Comparison of ENCODE assay signal across 24 mouse cellular contexts in the genomic region with DNA sequence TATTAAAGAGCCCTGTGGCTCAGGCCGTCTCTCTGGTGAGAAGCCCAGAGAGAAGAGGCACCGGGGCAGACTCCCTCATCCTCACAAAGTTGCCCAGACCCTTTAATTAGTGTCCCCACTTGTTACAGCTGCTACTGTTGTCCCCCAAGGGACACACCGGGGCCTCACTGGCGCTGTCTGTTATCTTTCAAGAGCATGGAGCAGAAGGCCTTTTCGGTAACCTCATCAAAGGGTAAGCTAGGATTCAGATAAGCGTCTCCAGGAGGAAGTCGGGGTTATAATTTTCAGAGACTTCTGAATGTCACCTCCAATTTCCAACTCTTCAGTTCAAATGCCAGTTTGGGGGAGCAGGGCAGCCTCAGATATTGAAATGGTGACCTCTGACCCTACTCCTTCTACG.
DNase-seq lines count a peak whose midpoint lies in the region; ATAC-seq and TF ChIP-seq lines count a peak whose summit lies in the region.
"Had no signal": no experiment of that assay in that cellular context is flagged by ENCODE, and none has a peak within 500 bp of the region (broad histone marks: within the 10 kb centered on the region; RNA-seq: fewer than 3 reads in every experiment).

No protein-coding gene starts in this region.

- H3K4me1 ChIP-seq in heart, embryonic 11.5 days (ENCODE audit: control insufficient read depth, insufficient read depth, low read length): no peaks in the 10 kb centered on the region
- peaks cover 15 to 30% of the 10 kb centered on the region in 2 experiments for H3K4me1 ChIP-seq in MEL (ENCODE audit: control insufficient read depth in 1 of 2, insufficient read depth in 2 of 2, low read length in 2 of 2)
- peaks cover 39% of the 10 kb centered on the region for H3K4me1 ChIP-seq in liver, embryonic 12.5 days
- no peaks in the 10 kb centered on the region for H3K4me1 ChIP-seq in hindbrain, embryonic 11.5 days (replicated peaks; ENCODE audit: control insufficient read depth, insufficient read depth, low read length)
- H3K4me1 ChIP-seq: forebrain, embryonic 12.5 days; hindbrain, embryonic 13.5 days; lung, embryonic 15.5 days; megakaryocyte, embryonic 14.5 days; midbrain, embryonic 15.5 days; neural tube, embryonic 13.5 days had no signal

- H3K9me3 ChIP-seq in heart, embryonic 11.5 days (replicated peaks; ENCODE audit: control insufficient read depth, low read length): no peaks in the 10 kb centered on the region
- no peaks in the 10 kb centered on the region for H3K9me3 ChIP-seq in MEL (replicated peaks; ENCODE audit: insufficient read depth, low read length)
- no peaks in the 10 kb centered on the region for H3K9me3 ChIP-seq in liver, embryonic 12.5 days (replicated peaks)
- H3K9me3 ChIP-seq in hindbrain, embryonic 11.5 days (ENCODE audit: control insufficient read depth, low read length): no peaks in the 10 kb centered on the region
- H3K9me3 ChIP-seq: forebrain, embryonic 12.5 days; hindbrain, embryonic 13.5 days; lung, embryonic 15.5 days; midbrain, embryonic 15.5 days; neural tube, embryonic 13.5 days had no signal

- H3K4me3 ChIP-seq in heart, embryonic 11.5 days (ENCODE audit: low read depth, low read length): no peak overlapping the region
- H3K4me3 ChIP-seq in MEL (ENCODE audit: control insufficient read depth in 1 of 2, insufficient read depth in 1 of 2, low read depth in 2 of 2, low read length in 2 of 2): peak overlapping the region; percentile 6 to 46
- H3K4me3 ChIP-seq in liver, embryonic 12.5 days: 0 out of 2 replicates have a peak overlapping the region, but pooled peaks have one; percentile 19
- H3K4me3 ChIP-seq in hindbrain, embryonic 11.5 days (ENCODE audit: low read depth, low read length): no peak overlapping the region
- H3K4me3 ChIP-seq: forebrain, embryonic 12.5 days; hindbrain, embryonic 13.5 days; lung, embryonic 15.5 days; megakaryocyte, embryonic 14.5 days; midbrain, embryonic 15.5 days; myocyte; neural tube, embryonic 13.5 days had no signal

- peak; percentile 75 for ATAC-seq in heart, embryonic 11.5 days (replicated peaks; ENCODE audit: insufficient number of reproducible peaks, low FRiP score, low TSS enrichment)
- ATAC-seq in liver, embryonic 12.5 days: peak; percentile 94
- ATAC-seq in hindbrain, embryonic 11.5 days (ENCODE audit: low FRiP score): no peak
- ATAC-seq: midbrain, embryonic 15.5 days had no signal

- no peak overlapping the region for H3K9ac ChIP-seq in heart, embryonic 11.5 days (ENCODE audit: low read depth, low read length)
- H3K9ac ChIP-seq in MEL (ENCODE audit: control insufficient read depth, low read depth, low read length, poor library complexity, severe bottlenecking): peak overlapping the region; percentile 23; the same call in 1 of the 2 replicates
- H3K9ac ChIP-seq in liver, embryonic 12.5 days: 0 out of 2 replicates have a peak overlapping the region, but pooled peaks have one; percentile 25
- no peak overlapping the region for H3K9ac ChIP-seq in hindbrain, embryonic 11.5 days (ENCODE audit: low read depth, low read length)
- H3K9ac ChIP-seq: forebrain, embryonic 12.5 days; hindbrain, embryonic 13.5 days; lung, embryonic 15.5 days; midbrain, embryonic 15.5 days; neural tube, embryonic 13.5 days had no signal

- TF ChIP-seq EP300 in MEL (IDR thresholded peaks at IDR 0.05; ENCODE audit: low read depth in 1 of 2, low read length in 2 of 2): peak; percentile 89 to 90

- H3K27me3 ChIP-seq in heart, embryonic 11.5 days (ENCODE audit: control insufficient read depth, insufficient read depth, low read length): no peaks in the 10 kb centered on the region
- H3K27me3 ChIP-seq in MEL (ENCODE audit: control insufficient read depth in 1 of 2, insufficient read depth in 2 of 2, low read length in 2 of 2): no peaks in the 10 kb centered on the region
- H3K27me3 ChIP-seq in liver, embryonic 12.5 days (replicated peaks): no peaks in the 10 kb centered on the region
- H3K27me3 ChIP-seq in hindbrain, embryonic 11.5 days (ENCODE audit: control insufficient read depth, insufficient read depth, low read length): no peaks in the 10 kb centered on the region
- H3K27me3 ChIP-seq: forebrain, embryonic 12.5 days; hindbrain, embryonic 13.5 days; lung, embryonic 15.5 days; megakaryocyte, embryonic 14.5 days; midbrain, embryonic 15.5 days; neural tube, embryonic 13.5 days had no signal

- TF ChIP-seq RAD21 in MEL (IDR thresholded peaks at IDR 0.05; ENCODE audit: low read depth, low read length): no peak

- H3K36me3 ChIP-seq in heart, embryonic 11.5 days (ENCODE audit: control insufficient read depth, insufficient read depth, low read length): no peaks in the 10 kb centered on the region
- peaks cover 0 to 30% of the 10 kb centered on the region in 2 experiments; a peak in 2 of 4 replicates for H3K36me3 ChIP-seq in MEL (ENCODE audit: control insufficient read depth in 1 of 2, insufficient read depth in 2 of 2, low read length in 2 of 2)
- H3K36me3 ChIP-seq in liver, embryonic 12.5 days: no peaks in the 10 kb centered on the region
- no peaks in the 10 kb centered on the region for H3K36me3 ChIP-seq in hindbrain, embryonic 11.5 days (ENCODE audit: control insufficient read depth, insufficient read depth, low read length)
- H3K36me3 ChIP-seq: forebrain, embryonic 12.5 days; hindbrain, embryonic 13.5 days; lung, embryonic 15.5 days; midbrain, embryonic 15.5 days; neural tube, embryonic 13.5 days had no signal

- peak overlapping the region; percentile 10; the same call in 1 of the 2 replicates for H3K27ac ChIP-seq in heart, embryonic 11.5 days (ENCODE audit: low read depth, low read length)
- peak overlapping the region; percentile 51 for H3K27ac ChIP-seq in MEL (ENCODE audit: control insufficient read depth, low read depth, low read length)
- H3K27ac ChIP-seq in liver, embryonic 12.5 days: peak overlapping the region; percentile 61
- H3K27ac ChIP-seq in hindbrain, embryonic 11.5 days (ENCODE audit: low read depth, low read length): no peak overlapping the region
- H3K27ac ChIP-seq: forebrain, embryonic 12.5 days; hindbrain, embryonic 13.5 days; kidney, postnatal 0 days; lung, embryonic 15.5 days; midbrain, embryonic 15.5 days; neural tube, embryonic 13.5 days had no signal

- no peak for TF ChIP-seq CTCF in MEL (IDR thresholded peaks at IDR 0.05 in 2 of 3, conservative IDR thresholded peaks at IDR 0.05 in 1 of 3; ENCODE audit: control insufficient read depth in 1 of 3, insufficient read depth in 1 of 3, low read depth in 2 of 3, low read length in 3 of 3, poor library complexity in 1 of 3, severe bottlenecking in 1 of 3)

- 21% methylated on average over 8 of the region's 8 CpGs for WGBS in heart, embryonic 11.5 days (ENCODE audit: insufficient replicate concordance)
- 21% methylated on average over 8 of the region's 8 CpGs for WGBS in liver, embryonic 12.5 days (ENCODE audit: insufficient replicate concordance)
- WGBS in hindbrain, embryonic 11.5 days: 69% methylated on average over 8 of the region's 8 CpGs

- DNase-seq in heart, adult 8-10 months (ENCODE audit: low spot score): no peak
- peak; percentile 78 for DNase-seq in MEL (ENCODE audit: low read depth, low spot score)
- peak; percentile 54 for DNase-seq in MEL-GATA-1-ER (ENCODE audit: extremely low read depth, low read depth)
- no peak for DNase-seq in urinary bladder, postnatal 14 days (ENCODE audit: low spot score)
- DNase-seq in frontal cortex, postnatal 14 days (ENCODE audit: low spot score in 2 of 2): no peak
- no peak for DNase-seq in hindbrain, embryonic 11.5 days (ENCODE audit: low spot score)
- DNase-seq: adrenal gland, postnatal 10 days; cerebellum, adult 11-12 months; cerebellum, postnatal 14 days; kidney, adult 11 months; layer of hippocampus, adult 9-11 months; lung, postnatal 36 days; retina, postnatal 1 day; right cerebral cortex, postnatal 25 days had no signal

- no peak for TF ChIP-seq POLR2A in MEL (IDR thresholded peaks at IDR 0.05; ENCODE audit: control insufficient read depth in 1 of 2, insufficient read depth in 1 of 2, low read depth in 1 of 2, low read length in 2 of 2, poor library complexity in 1 of 2)

- no peaks in the 10 kb centered on the region for H3K79me2 ChIP-seq in MEL (ENCODE audit: control insufficient read depth, insufficient read depth, low read length, poor library complexity)

- H3K4me2 ChIP-seq in heart, embryonic 11.5 days: peak overlapping the region; percentile 0; the same call in 1 of the 2 replicates
- H3K4me2 ChIP-seq in liver, embryonic 12.5 days: peak overlapping the region; percentile 58
- H3K4me2 ChIP-seq in hindbrain, embryonic 11.5 days (replicated peaks; ENCODE audit: low read depth, low read length): no peak overlapping the region
- H3K4me2 ChIP-seq: forebrain, embryonic 12.5 days; hindbrain, embryonic 13.5 days; lung, embryonic 15.5 days; midbrain, embryonic 15.5 days; neural tube, embryonic 13.5 days had no signal

TF ChIP-seq in MEL, 35 proteins besides CTCF, POLR2A, EP300 and RAD21:
- TF ChIP-seq RCOR1 (IDR thresholded peaks at IDR 0.05; ENCODE audit: low read depth, low read length): peak; percentile 79
- TF ChIP-seq GATA1 (IDR thresholded peaks at IDR 0.05; ENCODE audit: low read depth, low read length): peak; percentile 92
- TF ChIP-seq E2F4 (IDR thresholded peaks at IDR 0.05; ENCODE audit: borderline replicate concordance, low read depth, low read length): no peak
- no peak for TF ChIP-seq MAZ (IDR thresholded peaks at IDR 0.05; ENCODE audit: low read depth, low read length)
- peak; percentile 78; the same call in 1 of the 2 replicates for TF ChIP-seq ETS1 (IDR thresholded peaks at IDR 0.05; ENCODE audit: low read depth, low read length)
- no peak for TF ChIP-seq HCFC1 (IDR thresholded peaks at IDR 0.05; ENCODE audit: low read depth, low read length)
- peak; percentile 78 for TF ChIP-seq TAL1 (IDR thresholded peaks at IDR 0.05; ENCODE audit: low read length)
- TF ChIP-seq MYB (IDR thresholded peaks at IDR 0.05; ENCODE audit: low read depth, low read length): peak; percentile 13; the same call in 1 of the 2 replicates
- TF ChIP-seq TCF12 (IDR thresholded peaks at IDR 0.05; ENCODE audit: low read depth, low read length): peak; percentile 90
- no peak for TF ChIP-seq MAX (IDR thresholded peaks at IDR 0.05; ENCODE audit: low read length)

Comparison
In these comparisons a context has a peak if more than half of its experiments do, and no peak if none do; other contexts are left out.
1. H3K4me3 ChIP-seq: peak in MEL (2 of 2) and liver, embryonic 12.5 days (single experiment); none in heart, embryonic 11.5 days (single experiment) and hindbrain, embryonic 11.5 days (single experiment).
2. H3K9ac ChIP-seq: peak in MEL (single experiment) and liver, embryonic 12.5 days (single experiment); none in heart, embryonic 11.5 days (single experiment) and hindbrain, embryonic 11.5 days (single experiment).
3. DNase-seq: peak in MEL (single experiment) and MEL-GATA-1-ER (single experiment); none in heart, adult 8-10 months (single experiment), urinary bladder, postnatal 14 days (single experiment), frontal cortex, postnatal 14 days (0 of 2) and hindbrain, embryonic 11.5 days (single experiment).